Mouse (Mus musculus): ENCODE results near the gene Ylpm1.

- TF ChIP-seq CTCF (IDR thresholded peaks at IDR 0.05; ENCODE audit: low read depth) (no peak), EP300 (IDR thresholded peaks at IDR 0.05; ENCODE audit: low read depth) (no peak)
Measured at GRCm38 (mm10) chr12:84952351-84952750, 43.8 kb upstream of the Ylpm1 start.
